Mouse (Mus musculus) megakaryocyte progenitor cell, adult 5-6 weeks (primary cell): ENCODE measurements at regions not wholly inside any gene's neighbourhood (a gene's known extent, or its start where the extent isn't known, plus 50 kb on each side); places are given as distances from the start of the nearest gene placed in this dataset.

Experiments
- ATAC-seq: replicated peaks from 2 replicates; pipeline ENCODE4 v1.8.0; 2016; ENCODE audit warnings: mild to moderate bottlenecking, moderate TSS enrichment, inconsistent platforms; ENCODE audit not compliant: poor library complexity

GRCm38 (mm10) chr13:59317458-59318005, 267.5 kb downstream of the Agtpbp1 start:
- no peak for ATAC-seq

- ATAC-seq = no peak
These were observed 269.2 kb downstream of the Agtpbp1 start for GRCm38 (mm10) chr13:59315811-59316210.

- ATAC-seq = no peak
These were observed 270.6 kb downstream of the Agtpbp1 start for GRCm38 (mm10) chr13:59314419-59314818.

- ATAC-seq = no peak
These were observed 271.2 kb downstream of the Agtpbp1 start for GRCm38 (mm10) chr13:59313725-59314330.

- no peak for ATAC-seq
These were observed 292.1 kb downstream of the Agtpbp1 start for GRCm38 (mm10) chr13:59292905-59293304.

GRCm38 (mm10) chr13:59289127-59289526, 295.9 kb downstream of the Agtpbp1 start:
- 0 out of 2 replicates have a peak, but pooled peaks have one; percentile 44 for ATAC-seq

GRCm38 (mm10) chr13:59281199-59281598, 303.8 kb downstream of the Agtpbp1 start:
- no peak for ATAC-seq

GRCm38 (mm10) chr13:59279136-59279535, 305.9 kb downstream of the Agtpbp1 start:
- ATAC-seq = no peak

- ATAC-seq = 0 out of 2 replicates have a peak, but pooled peaks have one; percentile 17
These were observed 313.4 kb downstream of the Agtpbp1 start for GRCm38 (mm10) chr13:59271661-59272060.

GRCm38 (mm10) chr13:59266854-59267253, 318.2 kb downstream of the Agtpbp1 start:
- ATAC-seq = peak; percentile 34; the same call in 1 of the 2 replicates

- ATAC-seq = no peak
These were observed 320.9 kb downstream of the Agtpbp1 start for GRCm38 (mm10) chr13:59264126-59264525.

GRCm38 (mm10) chr13:59261924-59262323, 323.1 kb downstream of the Agtpbp1 start:
- ATAC-seq = no peak

- no peak for ATAC-seq
These were observed 329.1 kb downstream of the Agtpbp1 start for GRCm38 (mm10) chr13:59255798-59256435.

- no peak for ATAC-seq
These were observed 331.1 kb downstream of the Agtpbp1 start for GRCm38 (mm10) chr13:59253667-59254558.

- no peak for ATAC-seq
These were observed 333.6 kb downstream of the Agtpbp1 start for GRCm38 (mm10) chr13:59251252-59252006.

GRCm38 (mm10) chr13:59248411-59248810, 336.6 kb downstream of the Agtpbp1 start:
- no peak for ATAC-seq

- ATAC-seq = no peak
These were observed 338.0 kb downstream of the Agtpbp1 start for GRCm38 (mm10) chr13:59246984-59247537.

GRCm38 (mm10) chr13:59246070-59246469, 339.0 kb downstream of the Agtpbp1 start:
- ATAC-seq = peak; percentile 38; the same call in 1 of the 2 replicates

- peak; percentile 66 for ATAC-seq
These were observed 340.4 kb downstream of the Agtpbp1 start for GRCm38 (mm10) chr13:59244622-59245021.

- peak; percentile 80 for ATAC-seq
These were observed 342.4 kb downstream of the Agtpbp1 start for GRCm38 (mm10) chr13:59242671-59243070.
